Mouse (Mus musculus) lung, adult 2 months (tissue): ENCODE measurements around the gene Hhat. TPM values are rescaled to one million over a fixed set of nuclear protein-coding genes. Genes with fewer than 3 reads are reported as not detected.

ENCODE experiments used
- DNase-seq: peaks from one replicate; pipeline ENCODE4 v3.0.0; 2022
- H3K4me1 ChIP-seq: fragments of 200-500 bp; 2 replicates; pipeline ENCODE4 v1.6.1; 2011; ENCODE audit warnings: low read length; ENCODE audit not compliant: control insufficient read depth, insufficient read depth
- H3K4me3 ChIP-seq: fragments of 200-500 bp; replicated peaks from 2 replicates; pipeline ENCODE3; 2011; ENCODE audit warnings: low read depth, mild to moderate bottlenecking, control low read depth, low read length; ENCODE audit errors: extremely low read depth
- CTCF ChIP-seq: fragments of 200-500 bp; IDR thresholded peaks from 2 replicates; pipeline ENCODE4 v1.5.1; 2011; ENCODE audit warnings: mild to moderate bottlenecking, low read length, control low read depth; ENCODE audit not compliant: insufficient read depth
- POLR2A ChIP-seq: fragments of 200-500 bp; IDR thresholded peaks from 2 replicates; pipeline ENCODE4 v1.6.1; 2011; ENCODE audit warnings: low read depth, mild to moderate bottlenecking, control low read depth, low read length, borderline replicate concordance; ENCODE audit errors: extremely low read depth
- WGBS: fragments of 180-500 bp; shearing (Covaris S2); methylation state at CpG from one replicate; pipeline ENCODE4 v1.1.7; 2018; 5-methylcytosine and 5-hydroxymethylcytosine counted together
- polyA plus RNA-seq: library from polyadenylated mRNA; depleted of rRNA; stranded (reverse); fragments of >200 nt; gene quantifications from 2 replicates; pipeline ENCODE4 v1.2.3, GENCODE M21; 2012; rRNA removed

Gene Hhat
- polyA plus RNA-seq, result 2.5 and 2.7 TPM in 2 replicates

DNA sequence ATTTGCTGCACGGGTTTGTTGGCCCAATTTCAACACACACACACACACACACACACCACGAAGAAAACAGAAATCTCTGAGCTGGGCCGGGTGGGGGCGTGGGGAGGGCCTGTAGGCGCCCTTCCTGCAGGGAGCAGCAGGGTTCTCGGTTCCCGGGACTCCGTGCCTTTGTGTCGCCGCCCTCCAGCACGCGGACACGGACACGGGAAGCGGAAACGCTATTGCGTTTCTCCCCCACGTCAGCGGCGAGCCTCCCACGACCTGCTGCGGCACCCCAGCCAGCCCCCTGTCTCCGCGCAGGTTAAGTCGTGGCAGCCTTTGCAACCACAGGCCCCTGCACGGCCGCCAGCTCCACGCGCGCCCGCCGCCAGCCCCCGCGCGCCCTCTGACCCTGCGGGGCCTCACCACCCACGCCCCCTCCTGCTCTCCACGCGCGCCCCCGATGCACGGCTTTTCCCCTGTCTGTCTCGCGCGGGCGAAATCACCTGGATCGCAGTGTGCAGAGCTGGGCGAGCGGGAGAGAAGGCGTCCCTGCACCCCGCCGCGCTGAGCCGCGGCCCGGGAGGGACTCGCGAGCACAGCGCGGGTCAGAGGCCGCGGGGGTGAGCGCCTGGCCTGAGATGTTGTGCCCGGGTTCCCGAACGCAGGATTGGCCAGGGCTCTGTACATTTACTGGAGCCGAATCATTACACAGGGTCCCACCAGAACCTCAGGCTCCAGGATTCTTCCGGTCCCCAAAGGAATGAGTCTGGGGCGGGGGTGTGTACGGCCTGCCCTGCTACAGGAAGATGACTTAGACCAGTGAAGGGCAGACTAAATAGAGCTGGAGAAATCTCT lies at the start of gene Hhat:
Hhat (minus strand) TSS at position 729 of the 837 bp plus-strand sequence.
- Histone ChIP-seq H3K4me3 (peak within 1 kb of the TSS; percentile 96), H3K4me1 (0 out of 2 replicates have a peak, but pooled peaks cover 3% of the 10 kb centered on the region)
- WGBS, result under 1% methylated on average over 70 of the region's 70 CpGs
- DNase-seq, result peak; percentile 64
- TF ChIP-seq POLR2A (peak; percentile 72; the same call in 1 of the 2 replicates), CTCF (no peak)

DNA sequence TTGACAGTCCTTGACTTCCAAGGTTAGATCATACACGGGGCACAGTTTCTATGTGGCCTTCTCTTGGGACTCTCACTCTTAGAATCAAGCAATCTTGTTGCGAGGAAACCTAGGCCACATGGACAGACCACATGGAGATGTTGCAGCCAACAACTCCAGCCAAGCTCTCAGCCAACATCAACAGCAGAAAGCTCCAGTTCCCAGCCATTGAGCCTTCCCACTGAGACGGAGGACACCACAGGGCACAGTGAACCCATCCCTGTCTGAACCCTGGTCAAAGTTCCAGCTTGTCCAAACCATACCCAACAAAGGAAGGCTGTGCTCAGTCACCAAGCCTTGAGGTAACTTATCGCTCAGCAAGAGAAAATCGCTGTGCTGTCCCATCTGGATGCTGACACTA lies 47.3 kb upstream of the Hhat start:
- WGBS, result 88% methylated on average over 5 of the region's 5 CpGs
- DNase-seq, result no peak

DNA sequence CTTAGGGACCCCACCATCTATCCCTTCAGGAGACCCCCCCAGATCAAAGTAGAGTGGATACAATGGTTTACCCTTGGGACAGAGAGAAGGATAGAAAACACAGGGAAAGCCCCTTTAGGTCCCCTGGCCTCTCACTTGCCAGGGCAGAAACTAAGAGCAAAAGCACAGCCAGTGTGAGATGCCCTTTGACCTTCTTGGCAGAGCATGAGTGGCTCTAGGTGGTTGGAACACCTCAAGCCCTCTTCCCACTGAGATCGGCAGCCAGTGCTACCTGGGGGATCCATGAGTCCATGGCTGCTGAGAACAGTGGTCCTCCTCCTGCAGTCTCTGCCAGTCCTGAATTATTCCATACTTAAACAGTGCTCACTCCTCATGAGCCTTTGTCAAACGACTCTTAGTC lies 44.8 kb upstream of the Hhat start:
- no peaks in the 10 kb centered on the region for H3K4me1 ChIP-seq
- no peak overlapping the region for H3K4me3 ChIP-seq
- DNase-seq, result no peak
- WGBS, result 54% methylated on average over 2 of the region's 2 CpGs
- TF ChIP-seq POLR2A (no peak), CTCF (no peak)

More for the DNA sequence above, 47.3 kb upstream of the Hhat start:
- H3K4me3 ChIP-seq, result no peak overlapping the region
- TF ChIP-seq POLR2A, result no peak
- TF ChIP-seq CTCF, result no peak
- peaks cover 6% of the 10 kb centered on the region for H3K4me1 ChIP-seq

DNA sequence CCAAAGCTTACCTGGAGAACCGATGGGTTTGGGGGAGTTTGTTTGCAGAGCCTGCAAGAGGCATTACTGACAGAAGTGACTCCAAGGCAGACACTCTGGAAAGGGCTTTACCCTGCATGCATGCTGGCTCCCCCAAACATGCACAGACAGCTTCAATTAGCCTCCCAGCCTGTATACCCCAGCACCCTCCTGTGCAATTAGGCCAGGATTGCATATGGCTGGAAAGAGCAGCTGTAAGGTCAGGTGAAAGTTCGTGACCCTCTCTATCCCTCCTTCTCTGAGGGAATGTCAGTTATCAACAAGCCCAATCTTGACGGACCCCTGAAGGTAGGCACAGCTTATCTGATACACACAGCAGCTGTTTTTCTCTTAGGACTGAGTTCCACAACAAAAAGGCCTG lies 43.7 kb upstream of the Hhat start:
- 67% methylated on average over 3 of the region's 3 CpGs for WGBS
- no peak overlapping the region for H3K4me3 ChIP-seq
- no peak for DNase-seq
- no peak for TF ChIP-seq CTCF
- TF ChIP-seq POLR2A, result no peak
- H3K4me1 ChIP-seq, result no peaks in the 10 kb centered on the region

DNA sequence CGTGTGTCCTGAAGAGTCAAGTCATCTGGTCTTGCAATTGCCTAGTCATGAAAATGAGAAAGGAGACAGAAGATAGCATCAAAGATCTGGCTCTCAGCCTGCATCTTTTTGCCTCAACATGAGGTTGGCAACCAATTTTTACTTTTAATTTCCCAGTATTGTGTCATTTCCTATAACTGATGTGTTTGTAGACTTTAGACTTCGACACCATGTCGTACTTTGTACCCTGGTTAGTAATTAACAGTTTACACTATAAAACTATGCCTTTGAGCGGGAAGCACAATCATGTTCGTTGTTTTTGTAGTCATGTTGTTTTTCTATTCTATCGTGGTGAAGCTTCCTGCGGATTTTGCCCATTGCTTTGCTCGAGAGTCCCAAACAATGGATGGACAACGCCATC lies 41.7 kb upstream of the Hhat start:
- WGBS, result 93% methylated on average over 9 of the region's 9 CpGs
- Histone ChIP-seq H3K4me3 (no peak overlapping the region), H3K4me1 (no peaks in the 10 kb centered on the region)
- TF ChIP-seq POLR2A (no peak), CTCF (no peak)
- no peak for DNase-seq

DNA sequence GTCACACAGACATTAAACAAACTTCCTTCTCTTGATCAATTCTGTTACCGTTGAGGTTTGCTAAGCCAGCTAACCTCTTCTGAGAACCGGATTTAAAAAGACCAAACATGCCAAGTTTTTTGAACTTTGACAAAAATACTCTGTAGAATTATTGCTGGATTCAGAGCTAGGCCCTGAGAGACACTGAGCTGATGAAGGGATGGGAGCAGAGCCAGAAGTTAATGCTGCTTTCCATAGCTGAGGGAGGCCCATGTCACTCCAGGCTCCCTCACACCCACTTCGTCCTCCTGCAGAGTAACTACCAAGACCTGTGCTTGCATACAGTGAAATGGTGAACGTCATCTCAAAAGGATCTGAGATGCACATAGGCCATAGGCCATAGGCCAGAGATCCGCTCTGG lies 41.3 kb upstream of the Hhat start:
- TF ChIP-seq CTCF (no peak), POLR2A (no peak)
- H3K4me1 ChIP-seq, result no peaks in the 10 kb centered on the region
- H3K4me3 ChIP-seq, result no peak overlapping the region
- WGBS, result 71% methylated on average over 5 of the region's 5 CpGs
- no peak for DNase-seq

DNA sequence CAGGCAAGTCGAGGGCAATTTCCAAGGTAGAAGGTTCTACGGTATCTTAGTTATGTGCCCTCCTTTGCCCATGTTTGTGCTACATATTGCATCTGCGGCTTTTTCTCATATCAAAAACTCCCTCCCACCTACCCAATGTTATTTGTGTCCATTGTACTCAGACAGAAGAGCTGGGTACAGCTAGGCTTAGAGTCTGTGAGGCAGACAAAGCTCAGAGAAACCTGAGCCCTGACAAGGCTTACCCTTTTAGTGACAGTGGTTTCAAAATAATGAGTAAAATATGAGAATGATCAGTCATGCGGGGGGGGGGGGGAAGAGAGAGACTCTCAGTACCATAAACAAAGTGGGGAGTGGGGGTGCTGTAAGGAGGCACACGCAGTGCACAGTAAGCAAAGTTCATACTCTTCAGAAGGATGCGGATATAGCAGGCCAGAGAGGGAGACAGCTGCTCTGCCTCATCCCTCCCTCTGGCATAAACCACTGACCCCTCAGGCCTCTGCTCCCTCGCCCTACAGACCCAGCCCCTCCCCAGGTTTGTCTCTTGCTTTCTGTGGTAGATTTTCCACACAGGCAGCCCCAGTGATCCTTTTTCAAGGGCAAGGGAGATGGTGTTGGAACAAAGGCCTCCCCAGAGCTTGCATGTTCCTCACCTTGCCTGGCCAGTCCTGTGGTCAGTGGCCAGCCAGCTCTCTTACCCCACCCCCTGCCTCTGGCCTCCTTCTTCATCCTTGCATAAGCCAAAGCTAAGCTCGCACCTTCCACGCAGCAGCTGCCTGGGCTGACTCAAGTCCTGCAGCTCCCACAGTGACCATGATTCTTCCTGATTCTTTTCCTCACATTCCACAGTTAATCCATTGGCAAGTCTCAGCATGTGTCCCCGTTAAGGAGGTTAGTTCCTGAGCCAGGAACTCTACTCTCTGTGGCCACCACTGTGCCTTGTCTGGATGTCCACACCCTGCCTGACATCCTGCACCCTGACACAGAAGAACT lies 35.4 kb upstream of the Hhat start:
- no peak for DNase-seq
- WGBS, result 61% methylated on average over 10 of the region's 10 CpGs
- 0 out of 2 replicates have a peak, but pooled peaks cover 3% of the 10 kb centered on the region for H3K4me1 ChIP-seq
- TF ChIP-seq CTCF (no peak), POLR2A (no peak)
- no peak overlapping the region for H3K4me3 ChIP-seq

DNA sequence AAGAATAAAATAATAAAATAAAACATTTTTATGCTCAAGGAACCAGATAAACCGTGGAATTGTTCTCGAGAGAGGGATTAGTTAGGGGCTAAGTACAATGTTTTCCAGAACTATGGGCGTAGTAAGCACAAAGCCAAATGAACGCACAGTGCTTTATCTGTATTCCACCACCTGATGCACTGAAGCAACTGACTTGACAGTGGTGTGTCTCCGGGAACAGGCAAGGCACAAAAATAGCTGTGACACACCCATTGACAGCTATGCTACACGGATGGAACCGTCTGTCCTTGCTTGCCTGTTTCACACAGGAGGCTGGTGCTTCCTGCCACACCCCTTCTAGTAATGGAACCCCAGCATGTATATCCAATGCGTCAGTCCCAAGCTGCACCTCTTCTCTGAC lies 29.3 kb upstream of the Hhat start:
- WGBS, result 77% methylated on average over 8 of the region's 8 CpGs
- DNase-seq, result no peak
- no peak overlapping the region for H3K4me3 ChIP-seq
- no peaks in the 10 kb centered on the region for H3K4me1 ChIP-seq
- TF ChIP-seq CTCF, result no peak
- TF ChIP-seq POLR2A, result no peak

DNA sequence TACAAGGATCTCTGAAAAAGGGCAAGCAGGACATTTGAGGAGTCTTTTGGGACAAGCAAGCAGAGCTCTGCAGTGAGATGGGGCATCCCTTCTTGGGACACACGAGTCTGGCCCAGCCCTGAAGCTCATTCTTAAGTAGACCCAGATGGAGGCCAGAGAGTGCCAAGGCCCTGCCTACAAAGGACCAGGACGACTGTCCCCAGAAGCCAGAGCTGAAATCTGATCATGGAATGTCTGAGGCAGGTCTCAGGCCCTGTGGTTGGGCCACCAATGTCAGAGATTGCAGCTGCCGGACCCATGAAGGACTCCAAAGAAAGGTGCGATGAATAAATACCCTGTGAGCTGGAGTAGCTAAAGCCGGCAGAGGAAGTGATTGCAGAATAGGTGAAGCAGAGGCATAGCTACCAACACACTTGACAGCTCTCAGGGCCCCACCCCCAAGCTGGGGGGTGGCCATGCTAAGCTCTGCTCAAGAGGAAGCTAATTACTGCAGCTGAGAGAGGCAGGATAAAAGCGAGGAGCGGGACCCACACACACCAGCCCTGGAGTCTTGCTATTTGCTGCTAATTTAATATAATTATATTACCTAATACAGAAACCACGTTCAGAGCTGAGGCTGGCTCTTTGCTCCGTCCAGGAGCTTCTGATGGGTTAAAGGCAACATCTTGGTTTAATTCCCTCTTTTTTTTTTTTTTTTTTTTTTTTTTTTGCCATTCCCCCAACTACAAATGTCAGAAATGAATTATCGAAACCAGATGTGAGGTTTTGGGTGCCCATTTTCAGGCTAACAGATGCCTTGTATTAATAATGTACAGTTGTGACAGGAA lies 28.4 kb upstream of the Hhat start:
- no peak for DNase-seq
- Histone ChIP-seq H3K4me3 (no peak overlapping the region), H3K4me1 (no peaks in the 10 kb centered on the region)
- WGBS, result 56% methylated on average over 10 of the region's 10 CpGs
- TF ChIP-seq POLR2A, result no peak
- TF ChIP-seq CTCF, result no peak
